Mouse (Mus musculus) thymus, adult 2 months (tissue): ENCODE measurements at regions not wholly inside any gene's neighbourhood (a gene's known extent, or its start where the extent isn't known, plus 50 kb on each side); places are given as distances from the start of the nearest gene placed in this dataset.

Experiments used
- CTCF ChIP-seq: fragments of 200-500 bp; IDR thresholded peaks from 2 replicates; pipeline ENCODE4 v1.5.1; 2012; ENCODE audit warnings: mild to moderate bottlenecking, control low read depth, low read length, moderate library complexity, borderline replicate concordance; ENCODE audit not compliant: control insufficient read depth, poor library complexity, insufficient read depth; ENCODE audit errors: extremely low read depth
- POLR2A ChIP-seq: fragments of 200-500 bp; IDR thresholded peaks from 2 replicates; pipeline ENCODE4 v1.6.1; 2012; ENCODE audit warnings: mild to moderate bottlenecking, low read length, control low read depth, moderate library complexity; ENCODE audit not compliant: control insufficient read depth, poor library complexity, insufficient read depth; ENCODE audit errors: extremely low read depth

- TF ChIP-seq CTCF (no peak), POLR2A (no peak)
Observed at GRCm38 (mm10) chr8:90597376-90597775, 219.8 kb downstream of the Gm19935 start.
